Mouse (Mus musculus) central nervous system, embryonic 14 days (tissue): ENCODE measurements around the gene Prpf31. TPM values are rescaled to one million over a fixed set of nuclear protein-coding genes. Genes with fewer than 3 reads are reported as not detected.

Experiments used
- polyA plus RNA-seq: library from polyadenylated mRNA; depleted of rRNA; stranded (reverse); fragments of >200 nt; gene quantifications from 2 replicates; pipeline ENCODE4 v1.2.3, GENCODE M21; 2012; rRNA removed

Prpf31 gene
- polyA plus RNA-seq: 72.9 and 84.7 TPM in 2 replicates

GRCm38 (mm10) chr7:3629543-3630477, at the start of gene Prpf31, which contains the start of gene Tfpt:
Gene Prpf31 (plus strand): TSS chr7:3629985.
Gene Tfpt (minus strand): TSS chr7:3629929.

GRCm38 (mm10) chr7:3616057-3616388, 13.8 kb upstream of the Prpf31 start, which contains the start of gene Oscar:
Gene Oscar (minus strand): TSS chr7:3616157.

GRCm38 (mm10) chr7:3617242-3617995, 12.4 kb upstream of the Prpf31 start, which contains the start of gene Ndufa3:
Gene Ndufa3 (plus strand): TSS chr7:3617373.

GRCm38 (mm10) chr7:3644672-3645487, 15.1 kb downstream of the Prpf31 start, which contains the start of gene Cnot3:
Gene Cnot3 (plus strand): TSS chr7:3645268.

GRCm38 (mm10) chr7:3665215-3666114, 35.7 kb downstream of the Prpf31 start, which contains the start of gene Leng1:
Gene Leng1 (minus strand): TSS chr7:3665840.

GRCm38 (mm10) chr7:3677342-3677741, 47.6 kb downstream of the Prpf31 start, which contains the start of gene Tmc4:
Gene Tmc4 (minus strand): TSS chr7:3677553.

Other genes starting within 250 kb of the Prpf31 start
- 17.7 and 17.9 TPM in 2 replicates for gene Cacng8, start 239.3 kb upstream of the Prpf31 start, polyA plus RNA-seq
- 0.04 and 1.8 TPM in 2 replicates for gene Cacng6, start 205.8 kb upstream of the Prpf31 start, polyA plus RNA-seq
- gene Tarm1, start 127.4 kb upstream of the Prpf31 start, polyA plus RNA-seq: 0.05 and 0.21 TPM in 2 replicates
- 1.6 and 2.2 TPM in 2 replicates for gene Oscar, start 13.8 kb upstream of the Prpf31 start, polyA plus RNA-seq
- 221 and 222 TPM in 2 replicates for gene Ndufa3, start 12.6 kb upstream of the Prpf31 start, polyA plus RNA-seq
- 34.6 and 38.4 TPM in 2 replicates for gene Tfpt, start 56 bp upstream of the Prpf31 start, polyA plus RNA-seq
- 79.6 and 81.0 TPM in 2 replicates for gene Cnot3, start 15.3 kb downstream of the Prpf31 start, polyA plus RNA-seq
- gene Leng1, start 35.9 kb downstream of the Prpf31 start, polyA plus RNA-seq: 10.1 and 10.7 TPM in 2 replicates
- gene Tmc4, start 47.6 kb downstream of the Prpf31 start, polyA plus RNA-seq: 12.5 and 16.2 TPM in 2 replicates
- 162 and 166 TPM in 2 replicates for gene Tsen34, start 62.9 kb downstream of the Prpf31 start, polyA plus RNA-seq
- gene Mboat7, start 63.5 kb downstream of the Prpf31 start, polyA plus RNA-seq: 72.0 and 78.4 TPM in 2 replicates
- 2,416 and 2,732 TPM in 2 replicates for gene Rps9, start 74.0 kb downstream of the Prpf31 start, polyA plus RNA-seq
- gene Pirb, start 90.4 kb downstream of the Prpf31 start, polyA plus RNA-seq: 0.40 and 0.48 TPM in 2 replicates
- not detected in 2 replicates for gene Gm15448, start 195.7 kb downstream of the Prpf31 start, polyA plus RNA-seq
- gene Pira2, start 215.1 kb downstream of the Prpf31 start, polyA plus RNA-seq: 0.02 and 0.11 TPM in 2 replicates